Mouse (Mus musculus) small intestine, adult 2 months (tissue): Measurements from ENCODE around the gene Spata25. TPM values are rescaled to one million over a fixed set of nuclear protein-coding genes. Genes with fewer than 3 reads are reported as not detected.
A peak's percentile ranks its signal among the peaks of the same experiment; 100 is the strongest.
"Not testable (repeated sequence)": the region's sequence is repeated elsewhere in the genome, so short reads cannot be mapped to it uniquely, and the experiment has no call there.

Experiments
- H3K27ac ChIP-seq: fragments of 200-500 bp; 2 replicates; pipeline ENCODE4 v1.5.1; 2012; ENCODE audit warnings: low read depth, low read length, control low read depth, inconsistent platforms; ENCODE audit not compliant: insufficient read depth
- H3K27me3 ChIP-seq: fragments of 200-500 bp; 2 replicates; pipeline ENCODE4 v1.6.1; 2012; ENCODE audit warnings: mild to moderate bottlenecking, moderate library complexity, low read length, inconsistent platforms; ENCODE audit not compliant: control insufficient read depth, insufficient read depth
- H3K36me3 ChIP-seq: fragments of 200-500 bp; 2 replicates; pipeline ENCODE4 v1.6.1; 2012; ENCODE audit warnings: mild to moderate bottlenecking, low read length, control low read depth, inconsistent platforms; ENCODE audit not compliant: control insufficient read depth, insufficient read depth
- H3K4me1 ChIP-seq: fragments of 200-500 bp; 2 replicates; pipeline ENCODE4 v1.6.1; 2012; ENCODE audit warnings: low read length, inconsistent platforms, mixed read lengths; ENCODE audit not compliant: control insufficient read depth, insufficient read depth, insufficient read length
- H3K4me3 ChIP-seq: fragments of 200-500 bp; 2 replicates; pipeline ENCODE4 v1.5.1; 2012; ENCODE audit warnings: low read depth, mild to moderate bottlenecking, control low read depth, inconsistent platforms, low read length, moderate library complexity
- CTCF ChIP-seq: fragments of 200-500 bp; IDR thresholded peaks from 2 replicates; pipeline ENCODE4 v1.5.1; 2012; ENCODE audit warnings: low read depth, mild to moderate bottlenecking, control low read depth, inconsistent platforms, low read length, moderate library complexity, mixed read lengths; ENCODE audit not compliant: insufficient replicate concordance, insufficient read length; ENCODE audit errors: extremely low read depth
- POLR2A ChIP-seq: fragments of 200-500 bp; IDR thresholded peaks from 2 replicates; pipeline ENCODE4 v1.6.1; 2012; ENCODE audit warnings: low read depth, mild to moderate bottlenecking, control low read depth, inconsistent platforms, low read length, moderate library complexity
- WGBS: fragments of 180-500 bp; shearing (Covaris S2); methylation state at CpG from one replicate; pipeline ENCODE4 v1.1.7; 2018; 5-methylcytosine and 5-hydroxymethylcytosine counted together
- polyA plus RNA-seq: library from polyadenylated mRNA; depleted of rRNA; stranded (reverse); fragments of >200 nt; gene quantifications from 2 replicates; pipeline ENCODE4 v1.2.3, GENCODE M21; 2012

Spata25 gene
- polyA plus RNA-seq, 1 experiment: not detected

GRCm38 (mm10) chr2:164867566-164867965 is 39.2 kb upstream of the Spata25 start:
- peak; percentile 69; the same call in 1 of the 2 replicates for TF ChIP-seq CTCF
- no peak for TF ChIP-seq POLR2A
- Histone ChIP-seq H3K27ac (peak overlapping the region; percentile 60), H3K27me3 (no peaks in the 10 kb centered on the region), H3K4me3 (no peak overlapping the region), H3K4me1 (peaks cover 6% of the 10 kb centered on the region; the same call in 1 of the 2 replicates), H3K36me3 (no peaks in the 10 kb centered on the region)
- 95% methylated on average over 7 of the region's 7 CpGs for WGBS

DNA sequence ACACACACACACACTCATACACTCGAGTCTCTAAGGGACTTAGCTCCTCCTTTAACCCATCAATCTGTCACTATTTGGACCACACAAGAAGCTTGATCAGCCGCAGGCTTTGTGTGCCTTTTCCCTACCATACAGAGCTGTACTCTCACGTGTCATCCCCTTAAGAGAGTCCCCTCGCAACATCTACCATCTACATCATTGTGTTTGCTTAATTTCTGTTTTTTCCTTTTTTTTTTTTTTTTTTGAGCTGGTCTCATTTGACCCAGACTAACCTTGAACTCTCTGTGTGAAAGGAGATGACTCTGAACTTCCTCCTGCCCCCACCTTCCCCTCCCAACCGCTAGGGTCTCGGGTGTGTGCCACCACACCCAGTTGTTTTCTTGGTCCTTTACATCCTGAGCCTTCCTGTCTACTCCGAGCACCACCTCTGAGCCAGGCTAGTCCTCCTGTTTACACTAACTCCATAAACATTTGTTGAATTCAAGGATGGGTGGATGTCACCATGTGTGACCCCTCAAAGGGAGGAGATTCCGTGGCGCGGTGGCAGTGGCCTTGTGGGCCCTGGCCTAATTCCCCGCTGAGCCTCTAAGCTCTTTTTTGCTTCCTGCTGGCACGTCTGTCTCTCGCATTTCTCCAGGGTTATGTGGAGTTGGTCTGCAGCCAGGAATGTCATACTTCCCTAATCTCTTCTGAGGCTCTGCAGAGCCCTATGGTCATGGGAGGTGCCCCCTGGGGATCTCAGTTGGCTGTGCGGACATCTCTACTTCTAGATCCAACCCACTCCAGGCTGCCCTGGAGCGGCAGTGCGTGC is 38.6 kb upstream of the Spata25 start:
- Histone ChIP-seq H3K4me1 (peaks cover 3% of the 10 kb centered on the region), H3K4me3 (no peak overlapping the region), H3K36me3 (no peaks in the 10 kb centered on the region), H3K27me3 (no peaks in the 10 kb centered on the region), H3K27ac (peak overlapping the region; percentile 60)
- WGBS: 38% methylated on average over 16 of the region's 16 CpGs
- TF ChIP-seq CTCF (no peak), POLR2A (no peak)

- Histone ChIP-seq H3K27me3 (no peaks in the 10 kb centered on the region), H3K27ac (no peak overlapping the region)
- TF ChIP-seq CTCF (no peak), POLR2A (no peak)
These were observed 36.3 kb upstream of the Spata25 start for GRCm38 (mm10) chr2:164864593-164864992.

GRCm38 (mm10) chr2:164863411-164863810 is 35.1 kb upstream of the Spata25 start:
- not testable (repeated sequence) for H3K4me3 ChIP-seq, H3K36me3 ChIP-seq, H3K27ac ChIP-seq, H3K27me3 ChIP-seq
- WGBS: 89% methylated on average over 7 of the region's 9 CpGs
- H3K4me1 ChIP-seq: peaks cover 12% of the 10 kb centered on the region

More at GRCm38 (mm10) chr2:164864593-164864992, 36.3 kb upstream of the Spata25 start:
- no peaks in the 10 kb centered on the region for H3K36me3 ChIP-seq
- WGBS: 46% methylated on average over 4 of the region's 4 CpGs
- H3K4me3 ChIP-seq: no peak overlapping the region
- H3K4me1 ChIP-seq: peaks cover 6% of the 10 kb centered on the region

DNA sequence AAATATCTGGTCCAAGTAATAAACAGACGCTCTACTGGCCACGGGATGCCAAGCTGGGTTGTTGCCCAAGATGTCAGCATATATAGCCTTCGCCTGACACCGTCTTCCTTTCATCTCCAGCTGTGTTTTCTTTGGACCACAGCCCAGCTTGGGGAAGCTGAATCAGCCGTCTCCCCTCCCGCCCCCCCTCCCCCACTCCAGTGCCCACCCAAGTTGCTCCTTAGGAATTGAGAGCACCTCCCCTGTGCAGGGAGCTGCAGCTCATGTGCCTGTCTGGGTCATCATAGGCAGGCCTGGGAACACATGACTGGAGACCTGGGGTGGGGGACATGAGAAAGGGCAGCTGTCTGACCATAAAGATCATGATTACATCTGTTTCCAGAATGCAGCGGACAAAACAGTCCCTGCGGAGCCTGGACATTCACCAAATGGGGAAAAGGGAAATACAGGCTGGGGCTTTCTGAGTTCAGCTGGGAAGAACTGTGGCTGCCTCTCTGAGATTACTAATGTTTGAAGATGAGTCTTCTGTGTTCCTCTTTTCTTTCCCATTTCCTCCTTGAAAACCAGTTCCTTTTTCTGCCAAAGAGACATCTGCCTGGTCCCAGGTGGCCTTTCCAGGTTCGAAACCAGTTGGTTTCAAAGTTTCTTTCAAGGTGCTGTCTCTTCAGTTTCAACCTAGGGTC is 34.0 kb upstream of the Spata25 start:
- WGBS: 18% methylated on average over 9 of the region's 9 CpGs
- H3K27me3 ChIP-seq: peaks cover 7% of the 10 kb centered on the region
- no peaks in the 10 kb centered on the region for H3K36me3 ChIP-seq
- H3K4me1 ChIP-seq: peaks cover 12% of the 10 kb centered on the region
- H3K27ac ChIP-seq: peak overlapping the region; percentile 46
- TF ChIP-seq POLR2A: no peak
- TF ChIP-seq CTCF: no peak
- H3K4me3 ChIP-seq: no peak overlapping the region

DNA sequence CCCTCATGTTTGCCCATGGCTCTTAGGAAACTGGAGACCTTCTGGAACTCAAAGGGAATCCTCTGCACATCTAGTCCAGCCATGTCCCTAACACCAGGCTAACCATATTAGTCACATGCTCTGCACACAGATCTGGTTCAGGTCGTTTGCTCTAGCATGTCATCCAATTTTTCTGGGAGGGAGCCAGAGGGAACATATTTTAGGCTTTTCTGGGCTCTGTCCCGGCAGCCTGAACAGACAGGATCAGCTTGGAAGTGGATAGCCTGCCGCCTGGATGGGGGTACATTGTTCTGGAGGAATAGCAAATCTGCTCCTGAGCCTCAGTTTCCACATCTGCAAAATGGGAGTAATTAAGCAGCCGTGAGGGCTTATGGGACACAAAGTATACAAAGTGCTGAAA is 32.8 kb upstream of the Spata25 start:
- Histone ChIP-seq H3K27me3 (peaks cover 18% of the 10 kb centered on the region), H3K4me3 (no peak overlapping the region), H3K4me1 (peaks cover 11% of the 10 kb centered on the region), H3K27ac (no peak overlapping the region), H3K36me3 (no peaks in the 10 kb centered on the region)
- 67% methylated on average over 4 of the region's 4 CpGs for WGBS
- TF ChIP-seq CTCF (no peak), POLR2A (no peak)

DNA sequence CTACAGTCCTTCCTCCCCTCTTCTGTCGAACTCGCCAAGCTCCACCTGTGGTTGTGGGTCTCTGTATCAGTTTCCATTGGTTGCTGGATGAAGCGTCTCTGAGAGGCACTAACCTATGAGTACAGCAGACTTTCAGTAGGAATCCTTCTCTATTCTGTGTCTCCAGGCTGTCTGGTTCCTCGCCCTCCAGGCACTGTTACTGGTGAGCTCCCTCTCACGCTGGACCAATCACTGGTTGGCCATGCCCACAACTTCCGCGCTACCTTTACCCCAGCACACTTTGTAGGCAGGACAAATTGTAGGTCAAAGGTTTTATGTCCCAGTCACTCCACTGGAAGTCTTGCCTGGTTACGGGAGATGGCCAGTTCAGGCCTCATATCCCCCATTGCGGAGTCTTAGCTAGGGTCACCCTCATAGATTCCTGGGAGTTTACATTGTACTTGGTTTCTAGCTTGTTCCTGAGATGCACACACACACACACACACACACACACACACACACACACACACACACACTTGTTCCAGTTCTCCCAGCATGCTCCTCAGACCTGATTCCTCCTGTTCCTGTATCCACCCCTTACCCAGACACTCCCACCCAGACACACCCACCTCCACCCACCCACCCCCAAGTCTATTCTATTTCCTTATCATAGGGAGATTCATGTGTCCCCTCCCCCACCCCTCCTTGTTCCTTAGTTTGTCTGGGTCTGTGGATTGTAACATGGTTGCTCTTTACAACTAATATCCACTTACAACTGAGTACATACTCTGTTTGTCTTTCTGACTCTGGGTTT is 31.5 kb upstream of the Spata25 start:
- Histone ChIP-seq H3K4me1 (peaks cover 11% of the 10 kb centered on the region), H3K27ac (no peak overlapping the region), H3K36me3 (no peaks in the 10 kb centered on the region), H3K27me3 (peaks cover 18% of the 10 kb centered on the region), H3K4me3 (no peak overlapping the region)
- WGBS: 32% methylated on average over 9 of the region's 9 CpGs
- TF ChIP-seq POLR2A: no peak
- TF ChIP-seq CTCF: no peak
